Mouse (Mus musculus): ENCODE results near the gene Park7. TPM values are rescaled to one million over a fixed set of nuclear protein-coding genes. Genes with fewer than 3 reads are reported as not detected.
"Not testable (repeated sequence)": the region's sequence is repeated elsewhere in the genome, so short reads cannot be mapped to it uniquely, and the experiment has no call there.

Gene Park7
- polyA plus RNA-seq, 1 experiment from 2014 or later = 417 TPM

GRCm38 (mm10) chr4:150917336-150918027, 3.2 kb upstream of the Park7 start:
- H3K27me3 ChIP-seq (ENCODE audit: control insufficient read depth, insufficient read depth, low read length) = no peaks in the 10 kb centered on the region
- H3K4me3 ChIP-seq (ENCODE audit: low read depth, low read length) = no peak overlapping the region
- H3K36me3 ChIP-seq (ENCODE audit: control insufficient read depth, insufficient read depth, low read length) = no peaks in the 10 kb centered on the region
- no peak for DNase-seq (ENCODE audit: low spot score)
- no peaks in the 10 kb centered on the region for H3K9me3 ChIP-seq (ENCODE audit: control insufficient read depth, low read length)
- no peak overlapping the region for H3K4me2 ChIP-seq (ENCODE audit: low read depth)
- ATAC-seq (ENCODE audit: insufficient read depth, low FRiP score, low TSS enrichment) = no peak
- H3K27ac ChIP-seq (ENCODE audit: low read depth, low read length) = no peak overlapping the region
- H3K4me1 ChIP-seq (ENCODE audit: control insufficient read depth, insufficient read depth, low read length) = peaks cover 11% of the 10 kb centered on the region; the same call in 1 of the 2 replicates
- H3K9ac ChIP-seq (ENCODE audit: low read length) = no peak overlapping the region
- 76% methylated on average over 8 of the region's 8 CpGs for WGBS

DNA sequence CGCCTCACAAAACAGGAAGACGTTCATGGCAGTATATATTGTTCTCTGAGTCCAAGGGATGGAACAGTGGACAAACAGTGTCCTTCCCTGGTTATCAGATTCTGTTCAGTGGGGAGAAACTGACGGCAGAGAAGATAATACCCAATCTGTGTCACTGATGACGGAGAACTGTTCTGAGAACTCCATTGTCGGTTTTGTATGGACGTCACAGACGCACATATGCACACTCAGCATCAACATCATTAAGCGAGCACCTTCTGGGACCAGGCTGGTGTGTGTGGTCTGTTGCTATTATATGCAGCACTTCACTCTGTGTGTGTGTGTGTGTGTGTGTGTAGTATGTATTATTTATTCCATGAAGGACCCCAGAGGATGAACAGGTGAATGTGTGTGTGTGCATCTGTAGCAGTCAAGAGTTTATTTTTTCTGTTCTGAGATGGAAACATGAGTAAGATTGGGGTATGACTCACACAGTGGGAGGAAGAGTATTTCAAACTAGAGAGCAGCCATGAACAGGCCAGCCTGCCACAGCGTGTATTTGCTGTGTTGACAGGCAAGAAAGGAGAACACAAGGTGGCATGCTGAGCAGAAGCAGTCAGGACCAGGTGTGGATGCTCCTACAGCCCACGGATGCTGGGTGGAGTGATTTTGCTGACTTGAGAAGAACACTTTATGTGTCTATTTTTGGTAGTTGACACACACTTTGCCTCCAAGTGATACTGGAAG, 1.1 kb upstream of the Park7 start:
- 64% methylated on average over 10 of the region's 10 CpGs for WGBS
- DNase-seq (ENCODE audit: low spot score) = no peak

DNA sequence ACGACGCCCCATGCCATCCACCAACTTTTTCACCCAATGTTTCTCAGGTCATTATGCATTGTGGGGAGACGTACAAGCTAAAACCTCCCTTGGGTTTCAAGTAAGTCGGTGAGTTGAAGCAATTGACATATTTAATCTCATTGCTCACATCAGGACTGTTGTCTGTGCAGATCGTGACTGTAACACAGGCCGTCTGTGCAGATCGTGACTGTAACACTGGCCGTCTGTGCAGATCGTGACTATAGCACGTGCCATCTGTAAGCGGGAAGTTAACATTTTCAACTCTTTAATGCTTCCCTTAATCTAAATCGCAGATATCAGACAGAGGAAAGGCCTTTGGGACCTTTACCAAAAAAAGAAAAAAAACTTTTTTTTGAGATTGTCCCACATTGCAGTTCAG, 494 bp downstream of the Park7 start:
- Histone ChIP-seq H3K9me3 (ENCODE audit: control insufficient read depth, low read length) (no peaks in the 10 kb centered on the region), H3K9ac (ENCODE audit: low read length) (peak overlapping the region; percentile 82), H3K36me3 (ENCODE audit: control insufficient read depth, insufficient read depth, low read length) (no peaks in the 10 kb centered on the region), H3K27me3 (ENCODE audit: control insufficient read depth, insufficient read depth, low read length) (no peaks in the 10 kb centered on the region), H3K4me3 (ENCODE audit: low read depth, low read length) (peak overlapping the region; percentile 64), H3K27ac (ENCODE audit: low read depth, low read length) (peak overlapping the region; percentile 78), H3K4me1 (ENCODE audit: control insufficient read depth, insufficient read depth, low read length) (peaks cover 11% of the 10 kb centered on the region; the same call in 1 of the 2 replicates), H3K4me2 (ENCODE audit: low read depth) (peak overlapping the region; percentile 55)
- no peak for ATAC-seq (ENCODE audit: insufficient read depth, low FRiP score, low TSS enrichment)
- DNase-seq (ENCODE audit: low spot score) = no peak
- 22% methylated on average over 12 of the region's 12 CpGs for WGBS

More for the DNA sequence above, 1.1 kb upstream of the Park7 start:
- Histone ChIP-seq H3K4me3 (ENCODE audit: low read depth, low read length) (peak overlapping the region; percentile 64), H3K27me3 (ENCODE audit: control insufficient read depth, insufficient read depth, low read length) (no peaks in the 10 kb centered on the region), H3K27ac (ENCODE audit: low read depth, low read length) (peak overlapping the region; percentile 29; the same call in 1 of the 2 replicates), H3K4me2 (ENCODE audit: low read depth) (peak overlapping the region; percentile 55), H3K4me1 (ENCODE audit: control insufficient read depth, insufficient read depth, low read length) (peaks cover 11% of the 10 kb centered on the region; the same call in 1 of the 2 replicates), H3K9me3 (ENCODE audit: control insufficient read depth, low read length) (no peaks in the 10 kb centered on the region), H3K9ac (ENCODE audit: low read length) (peak overlapping the region; percentile 82), H3K36me3 (ENCODE audit: control insufficient read depth, insufficient read depth, low read length) (no peaks in the 10 kb centered on the region)
- ATAC-seq (ENCODE audit: insufficient read depth, low FRiP score, low TSS enrichment) = no peak

GRCm38 (mm10) chr4:150910164-150910951, 3.9 kb downstream of the Park7 start:
- Histone ChIP-seq H3K9ac (ENCODE audit: low read length) (no peak overlapping the region), H3K4me1 (ENCODE audit: control insufficient read depth, insufficient read depth, low read length) (peaks cover 11% of the 10 kb centered on the region; the same call in 1 of the 2 replicates), H3K4me3 (ENCODE audit: low read depth, low read length) (peak overlapping the region; percentile 89; the same call in 1 of the 2 replicates), H3K4me2 (ENCODE audit: low read depth) (peak overlapping the region; percentile 79; the same call in 1 of the 2 replicates), H3K36me3 (ENCODE audit: control insufficient read depth, insufficient read depth, low read length) (peaks cover 3% of the 10 kb centered on the region; the same call in 1 of the 2 replicates), H3K9me3 (ENCODE audit: control insufficient read depth, low read length) (no peaks in the 10 kb centered on the region), H3K27ac (ENCODE audit: low read depth, low read length) (no peak overlapping the region; the same call in 1 of the 2 replicates), H3K27me3 (ENCODE audit: control insufficient read depth, insufficient read depth, low read length) (no peaks in the 10 kb centered on the region)
- ATAC-seq (ENCODE audit: insufficient read depth, low FRiP score, low TSS enrichment) (peak; percentile 13; the same call in 1 of the 2 replicates), DNase-seq (ENCODE audit: low spot score) (no peak)
- 87% methylated on average over 19 of the region's 19 CpGs for WGBS

- Histone ChIP-seq H3K4me3 (ENCODE audit: low read depth, low read length) (peak overlapping the region; percentile 89), H3K9me3 (ENCODE audit: control insufficient read depth, low read length) (no peaks in the 10 kb centered on the region), H3K36me3 (ENCODE audit: control insufficient read depth, insufficient read depth, low read length) (peaks cover 5% of the 10 kb centered on the region; the same call in 1 of the 2 replicates), H3K27me3 (ENCODE audit: control insufficient read depth, insufficient read depth, low read length) (no peaks in the 10 kb centered on the region), H3K9ac (ENCODE audit: low read length) (peak overlapping the region; percentile 89), H3K4me1 (ENCODE audit: control insufficient read depth, insufficient read depth, low read length) (0 out of 2 replicates have a peak, but pooled peaks cover 6% of the 10 kb centered on the region), H3K27ac (ENCODE audit: low read depth, low read length) (peak overlapping the region; percentile 79), H3K4me2 (ENCODE audit: low read depth) (peak overlapping the region; percentile 79)
- peak; percentile 100 for DNase-seq (ENCODE audit: low spot score)
- WGBS = under 1% methylated on average over 53 of the region's 56 CpGs
- peak; percentile 71 for ATAC-seq (ENCODE audit: insufficient read depth, low FRiP score, low TSS enrichment)
Observed at GRCm38 (mm10) chr4:150909451-150910156, 4.6 kb downstream of the Park7 start.

- not testable (repeated sequence) for H3K27me3 ChIP-seq (ENCODE audit: control insufficient read depth, insufficient read depth, low read length); ATAC-seq (ENCODE audit: insufficient read depth, low FRiP score, low TSS enrichment); H3K4me1 ChIP-seq (ENCODE audit: control insufficient read depth, insufficient read depth, low read length); H3K36me3 ChIP-seq (ENCODE audit: control insufficient read depth, insufficient read depth, low read length); H3K9me3 ChIP-seq (ENCODE audit: control insufficient read depth, low read length); DNase-seq (ENCODE audit: low spot score); H3K9ac ChIP-seq (ENCODE audit: low read length); H3K4me3 ChIP-seq (ENCODE audit: low read depth, low read length); H3K27ac ChIP-seq (ENCODE audit: low read depth, low read length)
- peak overlapping the region; percentile 79; the same call in 1 of the 2 replicates for H3K4me2 ChIP-seq (ENCODE audit: low read depth)
- WGBS = 82% methylated on average over 5 of the region's 5 CpGs
Observed at GRCm38 (mm10) chr4:150908512-150908911, 5.7 kb downstream of the Park7 start.

- ATAC-seq (ENCODE audit: insufficient read depth, low FRiP score, low TSS enrichment) (no peak), DNase-seq (ENCODE audit: low spot score) (no peak)
- Histone ChIP-seq H3K36me3 (ENCODE audit: control insufficient read depth, insufficient read depth, low read length) (peaks cover 5% of the 10 kb centered on the region; the same call in 1 of the 2 replicates), H3K4me2 (ENCODE audit: low read depth) (no peak overlapping the region), H3K4me1 (ENCODE audit: control insufficient read depth, insufficient read depth, low read length) (no peaks in the 10 kb centered on the region), H3K4me3 (ENCODE audit: low read depth, low read length) (no peak overlapping the region), H3K27ac (ENCODE audit: low read depth, low read length) (no peak overlapping the region), H3K27me3 (ENCODE audit: control insufficient read depth, insufficient read depth, low read length) (no peaks in the 10 kb centered on the region), H3K9ac (ENCODE audit: low read length) (no peak overlapping the region), H3K9me3 (ENCODE audit: control insufficient read depth, low read length) (no peaks in the 10 kb centered on the region)
- 95% methylated on average over 8 of the region's 8 CpGs for WGBS
Observed at GRCm38 (mm10) chr4:150907099-150907498, 7.1 kb downstream of the Park7 start.

Measured in neural tube, embryonic 11.5 days (tissue).